12 mouse cellular contexts compared by ENCODE assay signal in the genomic region with DNA sequence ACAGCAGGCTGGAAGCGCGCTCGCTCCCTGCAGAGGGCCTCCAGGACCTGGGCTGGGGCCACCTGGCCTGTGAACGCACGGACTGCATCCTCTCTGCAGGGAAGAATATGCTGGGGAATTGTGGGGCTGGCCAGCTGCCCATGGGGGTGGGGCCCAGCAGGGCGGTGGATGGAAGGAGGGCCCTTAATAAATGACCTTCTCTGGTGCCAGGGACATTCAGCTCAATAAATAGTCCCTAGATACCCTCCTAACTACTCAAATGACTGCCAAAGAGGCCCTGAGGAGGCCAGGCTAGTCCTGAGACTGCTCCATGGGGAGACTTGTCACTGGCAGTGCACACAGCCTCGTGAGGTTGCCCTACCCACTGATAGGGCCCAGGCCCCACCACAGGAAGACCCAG. TPM values are rescaled to one million over a fixed set of nuclear protein-coding genes. Genes with fewer than 3 reads are reported as not detected.
DNase-seq lines count a peak whose midpoint lies in the region; ATAC-seq and TF ChIP-seq lines count a peak whose summit lies in the region.
"Had no signal": no experiment of that assay in that cellular context is flagged by ENCODE, and none has a peak within 500 bp of the region (broad histone marks: within the 10 kb centered on the region; RNA-seq: fewer than 3 reads in every experiment).

No protein-coding gene starts in this region.

- TF ChIP-seq CTCF in intestine, postnatal 0 days (IDR thresholded peaks at IDR 0.05; ENCODE audit: low read depth), result no peak

- no peak overlapping the region for H3K4me3 ChIP-seq in intestine, embryonic 15.5 days (replicated peaks)
- H3K4me3 ChIP-seq in intestine, postnatal 0 days (ENCODE audit: low read depth, low read length), result no peak overlapping the region
- H3K4me3 ChIP-seq: megakaryocyte, embryonic 14.5 days had no signal

- H3K27me3 ChIP-seq in intestine, embryonic 15.5 days (replicated peaks), result no peaks in the 10 kb centered on the region
- no peaks in the 10 kb centered on the region for H3K27me3 ChIP-seq in intestine, postnatal 0 days (replicated peaks; ENCODE audit: control insufficient read depth, insufficient read depth, low read length)
- H3K27me3 ChIP-seq: megakaryocyte, embryonic 14.5 days had no signal

- ATAC-seq in intestine, embryonic 15.5 days, result no peak
- no peak for ATAC-seq in intestine, postnatal 0 days
- ATAC-seq: inflammation-experienced regulatory T-cells, adult 6 months had no signal

- H3K4me1 ChIP-seq in intestine, embryonic 15.5 days (replicated peaks), result peaks cover 18% of the 10 kb centered on the region
- peaks cover 6% of the 10 kb centered on the region; the same call in 1 of the 2 replicates for H3K4me1 ChIP-seq in intestine, postnatal 0 days (replicated peaks; ENCODE audit: control insufficient read depth, insufficient read depth, low read length)

- no peaks in the 10 kb centered on the region for H3K9me3 ChIP-seq in intestine, embryonic 15.5 days
- no peaks in the 10 kb centered on the region for H3K9me3 ChIP-seq in intestine, postnatal 0 days (ENCODE audit: control insufficient read depth)
- H3K9me3 ChIP-seq: megakaryocyte, embryonic 14.5 days had no signal

- H3K36me3 ChIP-seq in intestine, embryonic 15.5 days, result peaks cover 32% of the 10 kb centered on the region
- H3K36me3 ChIP-seq in intestine, postnatal 0 days (ENCODE audit: control insufficient read depth, insufficient read depth), result peaks cover 51% of the 10 kb centered on the region

- intact Hi-C loops in heart, postnatal 14 days (cut with DNase I), result no loop called here

- H3K9ac ChIP-seq in intestine, embryonic 15.5 days, result peak overlapping the region; percentile 4; the same call in 1 of the 2 replicates
- no peak overlapping the region for H3K9ac ChIP-seq in intestine, postnatal 0 days (ENCODE audit: low read depth, low read length)

- H3K4me2 ChIP-seq in intestine, embryonic 15.5 days (replicated peaks), result no peak overlapping the region
- H3K4me2 ChIP-seq in intestine, postnatal 0 days (replicated peaks; ENCODE audit: low read depth), result no peak overlapping the region
- H3K4me2 ChIP-seq: liver, embryonic 11.5 days had no signal

- DNase-seq in adrenal gland, adult 2 months, result peak; percentile 80
- no peak for DNase-seq in adrenal gland, adult 8-10 months
- DNase-seq in cerebellum, adult 18-20 months, result peak; percentile 57 to 69
- peak; percentile 57 to 69 for DNase-seq in heart, postnatal 14 days
- no peak for DNase-seq in frontal cortex, postnatal 14 days (ENCODE audit: low spot score in 2 of 2)
- DNase-seq in urinary bladder, postnatal 10 days (ENCODE audit: low spot score), result no peak

- no peak overlapping the region for H3K27ac ChIP-seq in intestine, embryonic 15.5 days
- H3K27ac ChIP-seq in intestine, postnatal 0 days (ENCODE audit: low read depth, low read length), result no peak overlapping the region

- 75% methylated on average over 7 of the region's 7 CpGs for WGBS in intestine, embryonic 15.5 days
- 68% methylated on average over 7 of the region's 7 CpGs for WGBS in intestine, postnatal 0 days

RNA-seq across cellular contexts. Expression of gene Haghl, which starts 2.4 kb away (rescaled TPM):
- 10 to 100 TPM; 16.6 to 33.7 TPM for total RNA-seq in adrenal gland, adult 2 months (2021)
- polyA plus RNA-seq in adrenal gland, adult 2 months (2012; rRNA removed), result 67.2 and 70.8 TPM in 2 replicates
- total RNA-seq in adrenal gland, adult 8-10 months (2022), result 10 to 100 TPM; 21.4 to 67.2 (median 55.9) TPM
- 37.9 and 41.5 TPM in 2 replicates for polyA plus RNA-seq in intestine, embryonic 15.5 days (2015; fragmentation: Nextera tagmentation; extraction: Ambion mirVana)
- polyA plus RNA-seq in intestine, postnatal 0 days (2015; fragmentation: Nextera tagmentation; extraction: Ambion mirVana), result 28.2 and 31.4 TPM in 2 replicates
- 10 to 100 TPM; 15.0 to 15.1 TPM for total RNA-seq in heart, postnatal 14 days (2021)

RNA-seq across cellular contexts. Expression of gene Ccdc78, which starts 3.3 kb away (rescaled TPM):
- total RNA-seq in adrenal gland, adult 2 months (2021), result not detected
- polyA plus RNA-seq in adrenal gland, adult 2 months (2012; rRNA removed), result 0.11 TPM in 2 replicates
- under 1 TPM in 1 of 4 experiments, not detected in 3; 0.15 TPM for total RNA-seq in adrenal gland, adult 8-10 months (2022)
- 0.15 and 0.40 TPM in 2 replicates for polyA plus RNA-seq in intestine, embryonic 15.5 days (2015; fragmentation: Nextera tagmentation; extraction: Ambion mirVana)
- polyA plus RNA-seq in intestine, postnatal 0 days (2015; fragmentation: Nextera tagmentation; extraction: Ambion mirVana), result 0.09 and 0.18 TPM in 2 replicates
- under 1 TPM in 1 of 2 experiments, not detected in 1; 0.17 TPM for total RNA-seq in heart, postnatal 14 days (2021)

RNA-seq across cellular contexts. Expression of gene Narfl, which starts 9.5 kb away (rescaled TPM):
- total RNA-seq in adrenal gland, adult 2 months (2021), result 10 to 100 TPM; 31.0 to 31.2 TPM
- 18.9 and 22.1 TPM in 2 replicates for polyA plus RNA-seq in adrenal gland, adult 2 months (2012; rRNA removed)
- 10 to 100 TPM; 34.8 to 45.2 (median 40.1) TPM for total RNA-seq in adrenal gland, adult 8-10 months (2022)
- polyA plus RNA-seq in intestine, embryonic 15.5 days (2015; fragmentation: Nextera tagmentation; extraction: Ambion mirVana), result 29.0 and 31.5 TPM in 2 replicates
- polyA plus RNA-seq in intestine, postnatal 0 days (2015; fragmentation: Nextera tagmentation; extraction: Ambion mirVana), result 20.2 and 21.7 TPM in 2 replicates
- total RNA-seq in heart, postnatal 14 days (2021), result 10 to 100 TPM; 44.8 TPM

RNA-seq across cellular contexts. Expression of gene Fam173a, which starts 9.6 kb away (rescaled TPM):
- total RNA-seq in adrenal gland, adult 2 months (2021), result 10 to 100 TPM; 52.0 to 81.1 TPM
- 125 and 146 TPM in 2 replicates for polyA plus RNA-seq in adrenal gland, adult 2 months (2012; rRNA removed)
- 100 to 1,000 TPM in 3 of 4 experiments, 10 to 100 TPM in 1; 91.1 to 131 (median 117) TPM for total RNA-seq in adrenal gland, adult 8-10 months (2022)
- polyA plus RNA-seq in intestine, embryonic 15.5 days (2015; fragmentation: Nextera tagmentation; extraction: Ambion mirVana), result 82.5 and 101 TPM in 2 replicates
- polyA plus RNA-seq in intestine, postnatal 0 days (2015; fragmentation: Nextera tagmentation; extraction: Ambion mirVana), result 127 and 129 TPM in 2 replicates
- 10 to 100 TPM; 36.4 to 37.4 TPM for total RNA-seq in heart, postnatal 14 days (2021)

RNA-seq across cellular contexts. Expression of gene AC134908.4, which starts 12.4 kb away (rescaled TPM):
- total RNA-seq in adrenal gland, adult 2 months (2021), result 1 to 10 TPM in 1 of 2 experiments, not detected in 1; 1.2 TPM
- polyA plus RNA-seq in adrenal gland, adult 2 months (2012; rRNA removed), result 0.96 TPM in 1 of 2 replicates, not detected in the other
- not detected for total RNA-seq in adrenal gland, adult 8-10 months (2022)
- not detected in 2 replicates for polyA plus RNA-seq in intestine, embryonic 15.5 days (2015; fragmentation: Nextera tagmentation; extraction: Ambion mirVana)
- not detected in 2 replicates for polyA plus RNA-seq in intestine, postnatal 0 days (2015; fragmentation: Nextera tagmentation; extraction: Ambion mirVana)
- not detected for total RNA-seq in heart, postnatal 14 days (2021)
- polyA plus RNA-seq: inflammation-experienced regulatory T-cells, adult 6 months; liver, embryonic 11.5 days; stomach, embryonic 16.5 days had no signal

Comparison
In these comparisons a context has a peak if more than half of its experiments do, and no peak if none do; other contexts are left out.
1. DNase-seq: peak in adrenal gland, adult 2 months (single experiment), cerebellum, adult 18-20 months (2 of 2) and heart, postnatal 14 days (2 of 2); none in adrenal gland, adult 8-10 months (single experiment), frontal cortex, postnatal 14 days (0 of 2) and urinary bladder, postnatal 10 days (single experiment).